Mouse (Mus musculus) forebrain, postnatal 0 days (tissue): ENCODE data around the gene Glod4. TPM values are rescaled to one million over a fixed set of nuclear protein-coding genes. Genes with fewer than 3 reads are reported as not detected.

Experiments
- ATAC-seq: fragments of 200-750 bp; cut with Nextera tagmentation; 2 replicates; pipeline ENCODE4 v1.8.0; 2017; ENCODE audit warnings: mild to moderate bottlenecking, moderate library complexity
- DNase-seq: peaks from one replicate; pipeline ENCODE4 v3.0.0-alpha.2; 2015
- H3K27ac ChIP-seq: fragments of 300-500 bp; sonication (generic); 2 replicates; pipeline ENCODE4 v1.5.1; 2014; ENCODE audit warnings: low read depth, mild to moderate bottlenecking, antibody characterized with exemption, low read length, moderate library complexity, mixed read lengths
- H3K27me3 ChIP-seq: fragments of 300-500 bp; sonication (generic); 2 replicates; pipeline ENCODE4 v1.6.1; 2014; ENCODE audit warnings: mild to moderate bottlenecking, low read length, mixed read lengths; ENCODE audit not compliant: insufficient read depth
- H3K36me3 ChIP-seq: fragments of 300-500 bp; sonication (generic); 2 replicates; pipeline ENCODE4 v1.6.1; 2014; ENCODE audit warnings: mild to moderate bottlenecking, moderate library complexity; ENCODE audit not compliant: insufficient read depth
- H3K4me1 ChIP-seq: fragments of 300-500 bp; sonication (generic); 2 replicates; pipeline ENCODE4 v1.6.1; 2014; ENCODE audit warnings: antibody characterized with exemption; ENCODE audit not compliant: insufficient read depth
- H3K4me2 ChIP-seq: fragments of 300-500 bp; sonication (generic); 2 replicates; pipeline ENCODE4 v1.6.1; 2014; ENCODE audit warnings: low read depth, mild to moderate bottlenecking, moderate library complexity
- H3K4me3 ChIP-seq: fragments of 300-500 bp; sonication (generic); 2 replicates; pipeline ENCODE4 v1.5.1; 2014; ENCODE audit warnings: low read depth, low read length, mixed read lengths
- H3K9ac ChIP-seq: fragments of 300-500 bp; sonication (generic); 2 replicates; pipeline ENCODE4 v1.6.1; 2014; ENCODE audit warnings: mild to moderate bottlenecking
- H3K9me3 ChIP-seq: fragments of 300-500 bp; sonication (generic); 2 replicates; pipeline ENCODE4 v1.6.1; 2016; ENCODE audit warnings: low read length
- CTCF ChIP-seq: sonication (generic); IDR thresholded peaks from 2 replicates; pipeline ENCODE4 v1.5.1; 2016; ENCODE audit warnings: antibody characterized with exemption, control low read depth, low read depth
- WGBS: fragments of 180-500 bp; shearing (Covaris S2); extraction: QIAGEN DNeasy Blood & Tissue Kit; methylation state at CpG from one replicate; pipeline ENCODE4 v1.1.7; 2014; 5-methylcytosine and 5-hydroxymethylcytosine counted together
- polyA plus RNA-seq: library from polyadenylated mRNA; unstranded; fragments of >200 nt; fragmentation: Nextera tagmentation; extraction: Ambion mirVana; gene quantifications from 2 replicates; pipeline ENCODE4 v1.2.1, GENCODE M21; 2015
- total RNA-seq: library from RNA; depleted of rRNA; stranded (reverse); fragments of >200 nt; gene quantifications from 2 replicates; pipeline ENCODE4 v1.2.3, GENCODE M21; 2014

Glod4 gene
- total and polyA plus RNA-seq, 2 experiments from 2014 or later: 79.7 to 126 TPM

- ATAC-seq (no peak), DNase-seq (no peak)
- H3K36me3 ChIP-seq: no peaks in the 10 kb centered on the region
- 63% methylated on average over 10 of the region's 10 CpGs for WGBS
- H3K4me2 ChIP-seq: no peak overlapping the region
- no peak for TF ChIP-seq CTCF
- no peaks in the 10 kb centered on the region for H3K27me3 ChIP-seq
- H3K9me3 ChIP-seq: no peaks in the 10 kb centered on the region
- H3K4me1 ChIP-seq: peaks cover 15% of the 10 kb centered on the region; the same call in 1 of the 2 replicates
- no peak overlapping the region for H3K27ac ChIP-seq
- no peak overlapping the region for H3K4me3 ChIP-seq
- H3K9ac ChIP-seq: no peak overlapping the region
Measured at GRCm38 (mm10) chr11:76286534-76287126, 43.1 kb upstream of the Glod4 start.

- Histone ChIP-seq H3K9me3 (no peaks in the 10 kb centered on the region), H3K4me2 (no peak overlapping the region), H3K4me3 (no peak overlapping the region), H3K36me3 (no peaks in the 10 kb centered on the region), H3K4me1 (peaks cover 13% of the 10 kb centered on the region; the same call in 1 of the 2 replicates), H3K27ac (no peak overlapping the region), H3K27me3 (no peaks in the 10 kb centered on the region), H3K9ac (no peak overlapping the region)
- 68% methylated on average over 7 of the region's 7 CpGs for WGBS
- no peak for DNase-seq
- no peak for ATAC-seq
- no peak for TF ChIP-seq CTCF
Measured at GRCm38 (mm10) chr11:76285431-76286075, 42.0 kb upstream of the Glod4 start.

GRCm38 (mm10) chr11:76283841-76284240, 40.3 kb upstream of the Glod4 start:
- Histone ChIP-seq H3K36me3 (no peaks in the 10 kb centered on the region), H3K27me3 (no peaks in the 10 kb centered on the region), H3K9ac (no peak overlapping the region), H3K27ac (no peak overlapping the region), H3K9me3 (no peaks in the 10 kb centered on the region), H3K4me2 (no peak overlapping the region), H3K4me1 (0 out of 2 replicates have a peak, but pooled peaks cover 8% of the 10 kb centered on the region), H3K4me3 (no peak overlapping the region)
- TF ChIP-seq CTCF: no peak
- no peak for DNase-seq
- 94% methylated on average over 6 of the region's 6 CpGs for WGBS
- no peak for ATAC-seq

GRCm38 (mm10) chr11:76279971-76280370, 36.4 kb upstream of the Glod4 start:
- ATAC-seq (no peak), DNase-seq (no peak)
- no peaks in the 10 kb centered on the region for H3K9me3 ChIP-seq
- no peak overlapping the region for H3K9ac ChIP-seq
- no peak overlapping the region for H3K4me2 ChIP-seq
- no peaks in the 10 kb centered on the region for H3K27me3 ChIP-seq
- WGBS: 52% methylated on average over 2 of the region's 2 CpGs
- no peak overlapping the region for H3K27ac ChIP-seq
- no peak for TF ChIP-seq CTCF
- H3K4me1 ChIP-seq: 0 out of 2 replicates have a peak, but pooled peaks cover 5% of the 10 kb centered on the region
- no peak overlapping the region for H3K4me3 ChIP-seq
- no peaks in the 10 kb centered on the region for H3K36me3 ChIP-seq

GRCm38 (mm10) chr11:76278960-76279852, 35.7 kb upstream of the Glod4 start:
- no peak overlapping the region for H3K9ac ChIP-seq
- no peaks in the 10 kb centered on the region for H3K27me3 ChIP-seq
- WGBS: 30% methylated on average over 14 of the region's 14 CpGs
- no peaks in the 10 kb centered on the region for H3K9me3 ChIP-seq
- no peak for TF ChIP-seq CTCF
- H3K36me3 ChIP-seq: no peaks in the 10 kb centered on the region
- DNase-seq (peak; percentile 41), ATAC-seq (peak; percentile 66)
- 0 out of 2 replicates have a peak, but pooled peaks cover 5% of the 10 kb centered on the region for H3K4me1 ChIP-seq
- no peak overlapping the region for H3K4me3 ChIP-seq
- H3K27ac ChIP-seq: peak overlapping the region; percentile 50; the same call in 1 of the 2 replicates
- no peak overlapping the region for H3K4me2 ChIP-seq

- peak; percentile 55; the same call in 1 of the 2 replicates for TF ChIP-seq CTCF
- DNase-seq: peak; percentile 40
- 80% methylated on average over 4 of the region's 4 CpGs for WGBS
- no peak overlapping the region for H3K4me2 ChIP-seq
- H3K9ac ChIP-seq: no peak overlapping the region
- H3K27ac ChIP-seq: no peak overlapping the region
- no peaks in the 10 kb centered on the region for H3K36me3 ChIP-seq
- no peaks in the 10 kb centered on the region for H3K4me1 ChIP-seq
- H3K9me3 ChIP-seq: no peaks in the 10 kb centered on the region
- ATAC-seq: no peak
- H3K4me3 ChIP-seq: no peak overlapping the region
- H3K27me3 ChIP-seq: no peaks in the 10 kb centered on the region
Measured at GRCm38 (mm10) chr11:76272440-76272839, 28.9 kb upstream of the Glod4 start.
